Mouse (Mus musculus) neural tube, embryonic 11.5 days (tissue): ENCODE measurements around the gene Stx6. TPM values are rescaled to one million over a fixed set of nuclear protein-coding genes. Genes with fewer than 3 reads are reported as not detected.

Source experiments
- ATAC-seq: fragments of 200-750 bp; cut with Nextera tagmentation; 2 replicates; pipeline ENCODE4 v1.8.0; 2017; ENCODE audit warnings: moderate number of reproducible peaks, mild to moderate bottlenecking, moderate TSS enrichment, moderate library complexity; ENCODE audit not compliant: insufficient read depth, low FRiP score, low TSS enrichment
- DNase-seq: peaks from one replicate; pipeline ENCODE4 v3.0.0-alpha.2; 2015; ENCODE audit warnings: low spot score
- H3K27ac ChIP-seq: fragments of 300-500 bp; sonication (generic); 2 replicates; pipeline ENCODE4 v1.5.1; 2014; ENCODE audit warnings: low read depth, mild to moderate bottlenecking, low read length
- H3K27me3 ChIP-seq: fragments of 300-500 bp; sonication (generic); 2 replicates; pipeline ENCODE4 v1.6.1; 2014; ENCODE audit warnings: mild to moderate bottlenecking, low read length, mixed read lengths; ENCODE audit not compliant: control insufficient read depth, insufficient read depth
- H3K36me3 ChIP-seq: fragments of 300-500 bp; sonication (generic); 2 replicates; pipeline ENCODE4 v1.6.1; 2014; ENCODE audit warnings: mild to moderate bottlenecking, low read length, moderate library complexity, mixed read lengths; ENCODE audit not compliant: control insufficient read depth, insufficient read depth
- H3K4me1 ChIP-seq: fragments of 300-500 bp; sonication (generic); 2 replicates; pipeline ENCODE4 v1.6.1; 2014; ENCODE audit warnings: low read length, mixed read lengths; ENCODE audit not compliant: control insufficient read depth, insufficient read depth
- H3K4me2 ChIP-seq: fragments of 300-500 bp; sonication (generic); 2 replicates; pipeline ENCODE4 v1.6.1; 2014; ENCODE audit warnings: low read depth, mild to moderate bottlenecking, moderate library complexity
- H3K4me3 ChIP-seq: fragments of 300-500 bp; sonication (generic); 2 replicates; pipeline ENCODE4 v1.5.1; 2014; ENCODE audit warnings: low read depth, low read length
- H3K9ac ChIP-seq: fragments of 300-500 bp; sonication (generic); 2 replicates; pipeline ENCODE4 v1.6.1; 2014; ENCODE audit warnings: mild to moderate bottlenecking, low read length
- H3K9me3 ChIP-seq: fragments of 300-500 bp; sonication (generic); 2 replicates; pipeline ENCODE4 v1.6.1; 2016; ENCODE audit warnings: low read length; ENCODE audit not compliant: control insufficient read depth
- WGBS: fragments of 180-500 bp; shearing (Covaris S2); extraction: QIAGEN DNeasy Blood & Tissue Kit; methylation state at CpG from one replicate; pipeline ENCODE4 v1.1.7; 2014; 5-methylcytosine and 5-hydroxymethylcytosine counted together
- polyA plus RNA-seq: library from polyadenylated mRNA; unstranded; fragments of >200 nt; fragmentation: Nextera tagmentation; extraction: Ambion mirVana; gene quantifications from 2 replicates; pipeline ENCODE4 v1.2.1, GENCODE M21; 2014

The Stx6 gene
- polyA plus RNA-seq, 1 experiment from 2014 or later = 111 TPM

DNA sequence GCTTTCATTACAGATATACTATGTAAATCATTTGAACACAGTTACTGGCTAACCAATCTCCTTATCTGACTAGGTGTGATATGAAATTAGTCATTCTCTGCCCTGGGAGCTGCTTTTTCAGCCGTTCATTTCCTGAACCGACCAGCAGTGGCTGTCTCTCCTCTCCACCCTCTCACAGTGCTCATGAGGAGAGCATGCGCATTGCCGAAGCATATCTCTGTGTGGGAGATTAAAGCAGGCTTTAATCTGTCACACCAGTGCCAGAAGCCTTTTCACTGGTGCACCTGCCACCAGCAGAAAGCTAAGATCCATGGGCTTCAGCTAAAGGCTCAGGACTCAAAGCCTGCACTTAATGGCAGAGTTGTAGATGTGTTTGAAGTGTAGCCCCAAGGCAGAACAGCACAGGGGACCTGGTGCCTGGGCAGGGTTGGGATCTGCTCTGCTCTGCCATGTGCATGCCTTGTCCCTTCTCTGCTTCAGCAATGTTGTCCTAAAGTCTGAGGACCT is 42.9 kb downstream of the Stx6 start:
- no peak for ATAC-seq
- H3K4me2 ChIP-seq = no peak overlapping the region
- H3K9me3 ChIP-seq = no peaks in the 10 kb centered on the region
- no peak overlapping the region for H3K4me3 ChIP-seq
- no peak overlapping the region for H3K27ac ChIP-seq
- peaks cover 3% of the 10 kb centered on the region; the same call in 1 of the 2 replicates for H3K4me1 ChIP-seq
- peaks cover 2% of the 10 kb centered on the region for H3K36me3 ChIP-seq
- 83% methylated on average over 4 of the region's 4 CpGs for WGBS
- DNase-seq = no peak
- no peaks in the 10 kb centered on the region for H3K27me3 ChIP-seq
- H3K9ac ChIP-seq = no peak overlapping the region

DNA sequence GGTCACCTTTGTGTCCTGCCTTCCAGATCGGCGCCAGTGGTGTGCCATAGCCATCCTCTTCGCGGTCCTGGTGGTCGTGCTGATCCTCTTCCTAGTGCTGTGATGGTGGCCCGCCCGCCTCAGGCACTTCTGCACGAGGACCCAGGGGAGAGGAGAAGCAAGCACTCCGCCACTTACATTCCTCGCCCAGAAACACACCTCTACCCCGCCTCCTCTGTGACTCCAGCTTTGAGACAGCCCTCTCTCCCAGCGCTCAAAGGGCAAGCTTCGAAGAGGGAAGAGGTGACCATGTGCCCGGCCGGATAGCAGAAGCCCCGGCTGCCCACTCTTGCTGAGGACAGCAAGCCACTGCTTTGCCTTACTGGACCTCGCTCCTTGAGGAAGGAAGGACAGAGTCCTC is 43.4 kb downstream of the Stx6 start:
- ATAC-seq = no peak
- Histone ChIP-seq H3K4me3 (no peak overlapping the region), H3K36me3 (peaks cover 2% of the 10 kb centered on the region), H3K27me3 (no peaks in the 10 kb centered on the region), H3K9me3 (no peaks in the 10 kb centered on the region), H3K4me1 (peaks cover 3% of the 10 kb centered on the region; the same call in 1 of the 2 replicates), H3K4me2 (no peak overlapping the region), H3K27ac (no peak overlapping the region), H3K9ac (no peak overlapping the region)
- WGBS = 86% methylated on average over 17 of the region's 17 CpGs
- no peak for DNase-seq

DNA sequence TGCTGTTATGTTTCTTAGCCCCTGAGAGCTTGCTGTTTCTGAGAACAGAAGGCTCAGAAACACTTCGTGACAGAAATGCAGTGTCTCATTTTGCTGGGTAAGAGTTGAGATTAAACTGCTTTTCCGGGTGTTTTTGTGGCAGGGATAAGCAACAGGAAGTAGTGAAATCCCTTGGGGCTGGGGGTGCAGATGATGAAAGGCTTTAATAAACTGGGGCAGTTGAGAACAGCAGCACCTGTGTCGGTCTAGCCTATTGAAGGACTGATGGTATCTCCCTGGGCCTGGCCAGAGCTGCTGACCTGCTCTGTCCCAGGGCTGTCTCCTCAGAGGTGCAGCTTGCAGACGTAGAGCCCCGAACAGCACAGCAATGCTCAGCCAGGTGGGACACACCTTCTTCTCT is 44.0 kb downstream of the Stx6 start:
- no peak for DNase-seq
- H3K4me1 ChIP-seq = peaks cover 3% of the 10 kb centered on the region; the same call in 1 of the 2 replicates

DNA sequence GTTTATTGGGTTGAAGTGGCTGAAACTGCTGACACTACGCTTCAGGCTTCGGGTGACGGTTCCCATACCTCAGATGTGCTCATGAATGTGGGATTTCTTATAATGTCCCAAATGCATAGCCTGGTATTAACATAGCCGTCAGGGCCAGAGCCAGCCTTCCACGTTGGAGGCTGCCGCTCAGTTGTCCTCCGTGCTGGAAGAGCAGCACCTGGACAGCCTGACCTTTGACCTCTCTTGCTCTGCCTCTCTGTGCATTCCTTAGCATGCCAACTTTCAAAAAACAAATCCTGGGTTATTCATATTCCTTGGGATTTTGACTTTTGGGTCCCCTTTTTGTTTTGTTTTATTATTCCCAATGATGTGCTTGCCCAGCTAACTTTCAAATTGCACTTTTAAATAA is 44.6 kb downstream of the Stx6 start:
- H3K9ac ChIP-seq = no peak overlapping the region; the same call in 1 of the 2 replicates
- peaks cover 3% of the 10 kb centered on the region; the same call in 1 of the 2 replicates for H3K4me1 ChIP-seq
- no peak overlapping the region for H3K4me2 ChIP-seq
- peaks cover 4% of the 10 kb centered on the region for H3K36me3 ChIP-seq
- no peaks in the 10 kb centered on the region for H3K27me3 ChIP-seq
- DNase-seq (no peak), ATAC-seq (no peak)
- no peak overlapping the region for H3K4me3 ChIP-seq
- no peak overlapping the region for H3K27ac ChIP-seq
- no peaks in the 10 kb centered on the region for H3K9me3 ChIP-seq
- 84% methylated on average over 7 of the region's 7 CpGs for WGBS

More for the DNA sequence above, 44.0 kb downstream of the Stx6 start:
- Histone ChIP-seq H3K27ac (no peak overlapping the region), H3K4me3 (no peak overlapping the region), H3K9me3 (no peaks in the 10 kb centered on the region), H3K36me3 (peaks cover 2% of the 10 kb centered on the region), H3K4me2 (no peak overlapping the region), H3K9ac (no peak overlapping the region), H3K27me3 (no peaks in the 10 kb centered on the region)
- WGBS = 91% methylated on average over 5 of the region's 5 CpGs
- ATAC-seq = no peak

DNA sequence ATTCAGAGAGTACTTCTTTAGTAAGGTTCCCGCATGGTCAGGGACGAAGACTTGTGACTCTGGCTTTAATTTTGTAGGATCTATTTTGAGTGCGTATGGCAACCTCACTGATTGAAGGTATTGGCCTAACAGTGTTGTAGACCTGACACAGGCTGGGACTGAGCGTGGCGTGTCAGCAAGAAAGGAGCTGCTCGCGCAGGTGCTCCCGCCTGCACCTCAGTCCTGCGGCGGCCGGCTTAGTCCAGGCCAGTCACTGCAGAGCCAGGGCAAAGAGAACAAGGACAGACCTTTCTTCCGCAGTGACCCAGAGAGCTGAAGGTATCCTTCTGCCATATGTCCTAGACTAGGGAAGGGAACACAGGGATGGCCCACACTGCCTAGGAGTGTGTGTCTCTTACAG is 45.4 kb downstream of the Stx6 start:
- no peaks in the 10 kb centered on the region for H3K9me3 ChIP-seq
- 90% methylated on average over 12 of the region's 12 CpGs for WGBS
- H3K4me3 ChIP-seq = no peak overlapping the region
- no peak overlapping the region for H3K4me2 ChIP-seq
- ATAC-seq (no peak), DNase-seq (no peak)
- H3K27ac ChIP-seq = peak overlapping the region; percentile 35; the same call in 1 of the 2 replicates
- H3K36me3 ChIP-seq = peaks cover 4% of the 10 kb centered on the region; the same call in 1 of the 2 replicates
- H3K4me1 ChIP-seq = peaks cover 3% of the 10 kb centered on the region; the same call in 1 of the 2 replicates
- no peaks in the 10 kb centered on the region for H3K27me3 ChIP-seq
- H3K9ac ChIP-seq = no peak overlapping the region

DNA sequence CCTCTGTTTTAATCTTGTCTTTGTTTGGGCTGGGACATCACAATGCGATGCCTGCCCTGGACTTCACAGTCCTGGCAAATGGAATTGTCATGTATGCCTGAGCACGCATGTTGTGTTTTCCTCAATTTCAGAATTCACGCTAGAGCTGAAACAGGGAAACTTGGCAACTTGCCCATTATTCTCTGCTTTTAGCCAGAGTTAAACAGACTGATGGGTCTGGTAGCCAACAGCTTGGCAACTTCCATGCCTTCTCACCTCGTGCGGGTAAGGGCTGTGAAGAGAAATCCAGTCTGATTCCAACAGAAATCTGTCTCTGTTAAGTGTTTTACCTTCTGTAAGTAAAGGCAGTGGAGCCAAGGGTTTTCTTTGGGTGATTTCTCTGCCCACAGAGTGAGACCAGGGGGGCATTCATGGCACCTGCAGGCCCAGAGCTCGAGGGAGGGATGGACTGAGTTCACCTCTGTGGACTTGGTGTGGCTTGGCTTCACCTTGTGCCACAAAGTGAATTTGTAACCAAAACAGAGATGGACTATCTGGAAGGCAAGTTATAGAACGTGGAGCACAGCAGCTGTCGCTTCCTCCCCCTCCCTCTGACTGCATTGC is 46.1 kb downstream of the Stx6 start:
- no peak overlapping the region for H3K9ac ChIP-seq
- no peak overlapping the region for H3K4me2 ChIP-seq
- H3K27me3 ChIP-seq = no peaks in the 10 kb centered on the region
- H3K4me1 ChIP-seq = peaks cover 3% of the 10 kb centered on the region; the same call in 1 of the 2 replicates
- H3K4me3 ChIP-seq = no peak overlapping the region
- DNase-seq (no peak), ATAC-seq (no peak)
- no peaks in the 10 kb centered on the region for H3K9me3 ChIP-seq
- H3K36me3 ChIP-seq = peaks cover 2% of the 10 kb centered on the region; the same call in 1 of the 2 replicates
- H3K27ac ChIP-seq = no peak overlapping the region
- WGBS = 88% methylated on average over 8 of the region's 8 CpGs

DNA sequence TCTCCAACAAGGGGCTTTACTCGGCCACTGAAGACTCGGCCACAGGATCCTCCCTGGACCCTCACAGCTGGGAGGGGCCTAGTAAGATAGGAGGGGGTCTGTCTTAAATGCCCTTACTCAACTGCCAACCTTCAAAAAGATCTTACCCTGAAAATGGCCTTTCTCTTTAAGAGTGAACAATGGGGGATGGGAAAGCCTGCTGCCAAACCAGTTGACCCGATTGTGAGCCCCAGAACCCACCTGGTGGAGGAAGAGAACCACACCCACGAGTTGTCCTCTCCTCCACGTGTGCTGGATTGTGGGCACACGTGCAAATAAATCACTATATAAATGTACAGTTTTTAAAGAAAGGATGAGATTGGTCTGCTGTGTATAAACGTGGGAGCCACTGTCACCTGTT is 46.8 kb downstream of the Stx6 start:
- Histone ChIP-seq H3K4me1 (peaks cover 3% of the 10 kb centered on the region; the same call in 1 of the 2 replicates), H3K9ac (no peak overlapping the region), H3K27ac (no peak overlapping the region), H3K4me3 (no peak overlapping the region), H3K36me3 (peaks cover 2% of the 10 kb centered on the region; the same call in 1 of the 2 replicates), H3K9me3 (no peaks in the 10 kb centered on the region), H3K4me2 (no peak overlapping the region), H3K27me3 (no peaks in the 10 kb centered on the region)
- ATAC-seq (no peak), DNase-seq (no peak)
- 65% methylated on average over 7 of the region's 7 CpGs for WGBS

DNA sequence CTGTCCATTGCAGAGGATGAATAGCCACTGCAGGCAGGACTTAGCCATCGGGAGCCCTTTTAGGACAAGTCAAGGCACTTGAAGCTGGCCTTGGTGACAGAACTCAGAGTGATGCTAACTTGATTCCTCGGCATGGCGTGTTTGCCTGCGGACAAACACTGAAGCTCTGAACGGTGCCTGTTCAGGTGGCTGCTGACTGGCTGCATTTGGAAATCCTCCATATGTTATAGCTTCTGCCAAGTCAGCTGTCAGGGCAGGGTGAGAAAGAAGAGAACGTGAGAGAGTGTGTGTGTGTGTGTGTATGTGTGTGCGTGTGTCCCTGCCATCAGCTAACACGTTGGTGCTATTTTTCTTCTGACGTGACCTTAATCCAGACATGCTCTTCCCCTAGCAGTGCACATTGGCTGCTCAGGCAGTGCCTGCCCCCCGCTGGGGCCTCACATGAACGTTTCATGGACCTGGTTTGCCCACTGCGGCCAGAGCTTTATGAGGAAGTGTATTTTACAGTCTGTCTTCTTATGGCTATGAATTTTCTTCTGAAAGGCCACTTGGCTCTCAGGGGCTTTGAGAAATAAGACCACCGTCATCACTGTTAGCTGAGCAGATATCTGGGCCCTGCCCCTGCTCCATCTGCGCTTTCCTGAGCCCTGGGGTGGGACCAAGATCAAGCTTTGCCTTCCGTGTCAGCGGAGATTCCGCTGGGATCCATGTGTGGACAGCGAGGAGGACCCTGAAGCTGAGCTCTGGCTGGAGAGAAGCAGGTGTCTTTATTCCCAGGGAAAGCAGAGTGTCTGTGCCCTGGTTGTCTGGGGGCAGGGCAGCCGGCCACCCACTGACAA is 47.5 kb downstream of the Stx6 start:
- Histone ChIP-seq H3K27me3 (no peaks in the 10 kb centered on the region), H3K4me1 (peaks cover 7% of the 10 kb centered on the region; the same call in 1 of the 2 replicates), H3K4me2 (no peak overlapping the region), H3K4me3 (no peak overlapping the region), H3K27ac (peak overlapping the region; percentile 50; the same call in 1 of the 2 replicates), H3K9me3 (no peaks in the 10 kb centered on the region), H3K9ac (no peak overlapping the region), H3K36me3 (peaks cover 2% of the 10 kb centered on the region; the same call in 1 of the 2 replicates)
- ATAC-seq = no peak
- 77% methylated on average over 19 of the region's 19 CpGs for WGBS
- DNase-seq = no peak
